Mouse (Mus musculus): ENCODE measurements at regions not wholly inside any gene's neighbourhood (a gene's known extent, or its start where the extent isn't known, plus 50 kb on each side); places are given as distances from the start of the nearest gene placed in this dataset.
A peak's percentile ranks its signal among the peaks of the same experiment; 100 is the strongest.

- Histone ChIP-seq H3K4me1 (ENCODE audit: control insufficient read depth, insufficient read depth, low read length) (no peaks in the 10 kb centered on the region), H3K27me3 (ENCODE audit: control insufficient read depth, insufficient read depth, low read length) (no peaks in the 10 kb centered on the region), H3K4me3 (replicated peaks; ENCODE audit: insufficient read depth, low read depth, low read length) (no peak overlapping the region), H3K27ac (ENCODE audit: insufficient read depth, low read length) (no peak overlapping the region)
- DNase-seq: no peak
- TF ChIP-seq CTCF (IDR thresholded peaks at IDR 0.05; ENCODE audit: borderline replicate concordance, insufficient read depth, low read depth, low read length) (no peak), POLR2A (IDR thresholded peaks at IDR 0.05; ENCODE audit: borderline replicate concordance, insufficient read depth, low read length) (no peak)
- 91% methylated on average over 1 of the region's 1 CpGs for WGBS
These were observed 222.7 kb upstream of the Fam49a start for GRCm38 (mm10) chr12:12039217-12039616.

GRCm38 (mm10) chr12:12062215-12062614 is 199.7 kb upstream of the Fam49a start:
- no peak for DNase-seq
- Histone ChIP-seq H3K27me3 (ENCODE audit: control insufficient read depth, insufficient read depth, low read length) (no peaks in the 10 kb centered on the region), H3K27ac (ENCODE audit: insufficient read depth, low read length) (no peak overlapping the region), H3K4me3 (replicated peaks; ENCODE audit: insufficient read depth, low read depth, low read length) (no peak overlapping the region), H3K4me1 (ENCODE audit: control insufficient read depth, insufficient read depth, low read length) (no peaks in the 10 kb centered on the region)
- TF ChIP-seq CTCF (IDR thresholded peaks at IDR 0.05; ENCODE audit: borderline replicate concordance, insufficient read depth, low read depth, low read length): no peak
- no peak for TF ChIP-seq POLR2A (IDR thresholded peaks at IDR 0.05; ENCODE audit: borderline replicate concordance, insufficient read depth, low read length)
- 83% methylated on average over 4 of the region's 4 CpGs for WGBS

- no peaks in the 10 kb centered on the region for H3K27me3 ChIP-seq (ENCODE audit: control insufficient read depth, insufficient read depth, low read length)
- WGBS: 3% methylated on average over 1 of the region's 1 CpGs
- TF ChIP-seq CTCF (IDR thresholded peaks at IDR 0.05; ENCODE audit: borderline replicate concordance, insufficient read depth, low read depth, low read length) (no peak), POLR2A (IDR thresholded peaks at IDR 0.05; ENCODE audit: borderline replicate concordance, insufficient read depth, low read length) (no peak)
- H3K4me3 ChIP-seq (replicated peaks; ENCODE audit: insufficient read depth, low read depth, low read length): no peak overlapping the region
- H3K27ac ChIP-seq (ENCODE audit: insufficient read depth, low read length): no peak overlapping the region
- no peaks in the 10 kb centered on the region for H3K4me1 ChIP-seq (ENCODE audit: control insufficient read depth, insufficient read depth, low read length)
- peak in 1 of 2 experiments; percentile 1 for DNase-seq
These were observed 198.0 kb upstream of the Fam49a start for GRCm38 (mm10) chr12:12063910-12064309.

- WGBS: 80% methylated on average over 4 of the region's 4 CpGs
These were observed 197.5 kb upstream of the Fam49a start for GRCm38 (mm10) chr12:12064395-12064794.

GRCm38 (mm10) chr12:12088338-12088737 is 173.6 kb upstream of the Fam49a start:
- Histone ChIP-seq H3K4me1 (ENCODE audit: control insufficient read depth, insufficient read depth, low read length) (no peaks in the 10 kb centered on the region), H3K27ac (ENCODE audit: insufficient read depth, low read length) (no peak overlapping the region), H3K27me3 (ENCODE audit: control insufficient read depth, insufficient read depth, low read length) (no peaks in the 10 kb centered on the region), H3K4me3 (replicated peaks; ENCODE audit: insufficient read depth, low read depth, low read length) (no peak overlapping the region)
- no peak for DNase-seq
- 77% methylated on average over 2 of the region's 2 CpGs for WGBS
- no peak for TF ChIP-seq POLR2A (IDR thresholded peaks at IDR 0.05; ENCODE audit: borderline replicate concordance, insufficient read depth, low read length)

More at GRCm38 (mm10) chr12:12064395-12064794, 197.5 kb upstream of the Fam49a start:
- H3K27ac ChIP-seq (ENCODE audit: insufficient read depth, low read length): no peak overlapping the region
- TF ChIP-seq CTCF (IDR thresholded peaks at IDR 0.05; ENCODE audit: borderline replicate concordance, insufficient read depth, low read depth, low read length) (no peak), POLR2A (IDR thresholded peaks at IDR 0.05; ENCODE audit: borderline replicate concordance, insufficient read depth, low read length) (no peak)
- H3K4me1 ChIP-seq (ENCODE audit: control insufficient read depth, insufficient read depth, low read length): no peaks in the 10 kb centered on the region
- H3K27me3 ChIP-seq (ENCODE audit: control insufficient read depth, insufficient read depth, low read length): no peaks in the 10 kb centered on the region
- H3K4me3 ChIP-seq (replicated peaks; ENCODE audit: insufficient read depth, low read depth, low read length): no peak overlapping the region
- no peak for DNase-seq
